Mouse (Mus musculus): ENCODE measurements around the gene Dennd1b. TPM values are rescaled to one million over a fixed set of nuclear protein-coding genes. Genes with fewer than 3 reads are reported as not detected.
A peak's percentile ranks its signal among the peaks of the same experiment; 100 is the strongest.

Gene Dennd1b
- total and polyA plus RNA-seq, 2 experiments from 2014 or later: 11.1 to 39.6 TPM

GRCm38 (mm10) chr1:138922886-138923285, 40.3 kb upstream of the Dennd1b start:
- H3K9me3 ChIP-seq (replicated peaks; ENCODE audit: control insufficient read depth, low read length): no peaks in the 10 kb centered on the region
- no peak for ATAC-seq (ENCODE audit: insufficient read depth, low read depth)
- no peaks in the 10 kb centered on the region for H3K27me3 ChIP-seq (ENCODE audit: control insufficient read depth, insufficient read depth, low read length)
- H3K9ac ChIP-seq (replicated peaks; ENCODE audit: low read depth, low read length): no peak overlapping the region
- DNase-seq (ENCODE audit: low spot score): no peak
- H3K4me1 ChIP-seq (ENCODE audit: control insufficient read depth, insufficient read depth): peaks cover 10% of the 10 kb centered on the region
- H3K36me3 ChIP-seq (replicated peaks; ENCODE audit: control insufficient read depth, insufficient read depth, low read length): no peaks in the 10 kb centered on the region
- TF ChIP-seq EP300 (IDR thresholded peaks at IDR 0.05; ENCODE audit: low read depth) (no peak), CTCF (IDR thresholded peaks at IDR 0.05; ENCODE audit: low read depth) (no peak)
- H3K27ac ChIP-seq (ENCODE audit: low read depth): no peak overlapping the region
- H3K4me2 ChIP-seq (ENCODE audit: low read depth, low read length): no peak overlapping the region
- no peak overlapping the region for H3K4me3 ChIP-seq (ENCODE audit: low read depth, low read length)
- 89% methylated on average over 6 of the region's 6 CpGs for WGBS

- H3K27ac ChIP-seq (ENCODE audit: low read depth): no peak overlapping the region
- peaks cover 20% of the 10 kb centered on the region for H3K4me1 ChIP-seq (ENCODE audit: control insufficient read depth, insufficient read depth)
- no peak overlapping the region for H3K4me3 ChIP-seq (ENCODE audit: low read depth, low read length)
- DNase-seq (ENCODE audit: low spot score): no peak
- 82% methylated on average over 2 of the region's 2 CpGs for WGBS
- no peak for ATAC-seq (ENCODE audit: insufficient read depth, low read depth)
- H3K27me3 ChIP-seq (ENCODE audit: control insufficient read depth, insufficient read depth, low read length): no peaks in the 10 kb centered on the region
- H3K36me3 ChIP-seq (replicated peaks; ENCODE audit: control insufficient read depth, insufficient read depth, low read length): no peaks in the 10 kb centered on the region
- H3K9ac ChIP-seq (replicated peaks; ENCODE audit: low read depth, low read length): no peak overlapping the region
- TF ChIP-seq CTCF (IDR thresholded peaks at IDR 0.05; ENCODE audit: low read depth): no peak
- no peak for TF ChIP-seq EP300 (IDR thresholded peaks at IDR 0.05; ENCODE audit: low read depth)
- H3K4me2 ChIP-seq (ENCODE audit: low read depth, low read length): no peak overlapping the region
- H3K9me3 ChIP-seq (replicated peaks; ENCODE audit: control insufficient read depth, low read length): no peaks in the 10 kb centered on the region
Observed at GRCm38 (mm10) chr1:138924282-138924681, 39.0 kb upstream of the Dennd1b start.

- Histone ChIP-seq H3K4me2 (ENCODE audit: low read depth, low read length) (peak overlapping the region; percentile 14; the same call in 1 of the 2 replicates), H3K27me3 (ENCODE audit: control insufficient read depth, insufficient read depth, low read length) (no peaks in the 10 kb centered on the region), H3K4me1 (ENCODE audit: control insufficient read depth, insufficient read depth) (peaks cover 37% of the 10 kb centered on the region), H3K9me3 (replicated peaks; ENCODE audit: control insufficient read depth, low read length) (no peaks in the 10 kb centered on the region), H3K9ac (replicated peaks; ENCODE audit: low read depth, low read length) (no peak overlapping the region), H3K4me3 (ENCODE audit: low read depth, low read length) (no peak overlapping the region), H3K36me3 (replicated peaks; ENCODE audit: control insufficient read depth, insufficient read depth, low read length) (no peaks in the 10 kb centered on the region), H3K27ac (ENCODE audit: low read depth) (peak overlapping the region; percentile 85)
- DNase-seq (ENCODE audit: low spot score): peak; percentile 95
- WGBS: 37% methylated on average over 11 of the region's 11 CpGs
- TF ChIP-seq EP300 (IDR thresholded peaks at IDR 0.05; ENCODE audit: low read depth): peak; percentile 74
- TF ChIP-seq CTCF (IDR thresholded peaks at IDR 0.05; ENCODE audit: low read depth): no peak
- peak; percentile 93 for ATAC-seq (ENCODE audit: insufficient read depth, low read depth)
Observed at GRCm38 (mm10) chr1:138928671-138929483, 34.4 kb upstream of the Dennd1b start.

DNA sequence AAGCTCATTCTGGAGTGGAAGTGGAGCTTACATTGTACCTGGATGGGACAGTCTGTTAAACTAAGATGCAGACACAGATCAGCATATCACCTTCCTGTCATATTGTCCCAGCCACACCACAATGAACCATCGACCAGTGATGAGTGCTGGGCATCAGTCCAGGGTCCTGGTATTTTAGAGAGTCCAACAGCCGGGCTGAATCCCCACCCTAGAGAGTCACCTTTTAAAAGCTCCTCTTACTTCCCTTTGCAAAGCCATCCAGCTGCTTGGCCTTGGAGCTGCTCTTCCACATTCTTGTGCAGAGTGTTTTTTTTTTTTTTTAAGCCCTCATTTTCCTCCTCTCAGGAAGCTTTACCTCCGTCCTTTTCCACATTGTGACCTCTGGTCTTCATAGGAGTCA, 33.2 kb upstream of the Dennd1b start:
- no peaks in the 10 kb centered on the region for H3K36me3 ChIP-seq (replicated peaks; ENCODE audit: control insufficient read depth, insufficient read depth, low read length)
- peaks cover 33% of the 10 kb centered on the region for H3K4me1 ChIP-seq (ENCODE audit: control insufficient read depth, insufficient read depth)
- H3K9me3 ChIP-seq (replicated peaks; ENCODE audit: control insufficient read depth, low read length): no peaks in the 10 kb centered on the region
- ATAC-seq (ENCODE audit: insufficient read depth, low read depth) (no peak), DNase-seq (ENCODE audit: low spot score) (no peak)
- H3K4me2 ChIP-seq (ENCODE audit: low read depth, low read length): no peak overlapping the region
- H3K9ac ChIP-seq (replicated peaks; ENCODE audit: low read depth, low read length): no peak overlapping the region
- peak overlapping the region; percentile 9; the same call in 1 of the 2 replicates for H3K27ac ChIP-seq (ENCODE audit: low read depth)
- no peaks in the 10 kb centered on the region for H3K27me3 ChIP-seq (ENCODE audit: control insufficient read depth, insufficient read depth, low read length)
- H3K4me3 ChIP-seq (ENCODE audit: low read depth, low read length): no peak overlapping the region
- WGBS: 25% methylated on average over 3 of the region's 3 CpGs
- TF ChIP-seq CTCF (IDR thresholded peaks at IDR 0.05; ENCODE audit: low read depth): no peak
- no peak for TF ChIP-seq EP300 (IDR thresholded peaks at IDR 0.05; ENCODE audit: low read depth)

GRCm38 (mm10) chr1:138930856-138931255, 32.4 kb upstream of the Dennd1b start:
- no peaks in the 10 kb centered on the region for H3K27me3 ChIP-seq (ENCODE audit: control insufficient read depth, insufficient read depth, low read length)
- ATAC-seq (ENCODE audit: insufficient read depth, low read depth): no peak
- no peak overlapping the region for H3K4me3 ChIP-seq (ENCODE audit: low read depth, low read length)
- H3K36me3 ChIP-seq (replicated peaks; ENCODE audit: control insufficient read depth, insufficient read depth, low read length): no peaks in the 10 kb centered on the region
- H3K4me1 ChIP-seq (ENCODE audit: control insufficient read depth, insufficient read depth): peaks cover 26% of the 10 kb centered on the region
- H3K4me2 ChIP-seq (ENCODE audit: low read depth, low read length): no peak overlapping the region
- H3K27ac ChIP-seq (ENCODE audit: low read depth): peak overlapping the region; percentile 9; the same call in 1 of the 2 replicates
- 38% methylated on average over 3 of the region's 3 CpGs for WGBS
- no peak overlapping the region for H3K9ac ChIP-seq (replicated peaks; ENCODE audit: low read depth, low read length)
- no peak for TF ChIP-seq CTCF (IDR thresholded peaks at IDR 0.05; ENCODE audit: low read depth)
- TF ChIP-seq EP300 (IDR thresholded peaks at IDR 0.05; ENCODE audit: low read depth): no peak
- no peak for DNase-seq (ENCODE audit: low spot score)
- H3K9me3 ChIP-seq (replicated peaks; ENCODE audit: control insufficient read depth, low read length): no peaks in the 10 kb centered on the region
